Mouse (Mus musculus) liver, embryonic 14.5 days (tissue): ENCODE results near the gene Klhl9.

Experiments used
- CTCF ChIP-seq: IDR thresholded peaks from 2 replicates; pipeline ENCODE4 v1.5.1; 2016; ENCODE audit warnings: antibody characterized with exemption, low read depth, control low read depth
- EP300 ChIP-seq: IDR thresholded peaks from 2 replicates; pipeline ENCODE4 v1.6.1; 2016; ENCODE audit warnings: antibody characterized with exemption, low read depth

DNA sequence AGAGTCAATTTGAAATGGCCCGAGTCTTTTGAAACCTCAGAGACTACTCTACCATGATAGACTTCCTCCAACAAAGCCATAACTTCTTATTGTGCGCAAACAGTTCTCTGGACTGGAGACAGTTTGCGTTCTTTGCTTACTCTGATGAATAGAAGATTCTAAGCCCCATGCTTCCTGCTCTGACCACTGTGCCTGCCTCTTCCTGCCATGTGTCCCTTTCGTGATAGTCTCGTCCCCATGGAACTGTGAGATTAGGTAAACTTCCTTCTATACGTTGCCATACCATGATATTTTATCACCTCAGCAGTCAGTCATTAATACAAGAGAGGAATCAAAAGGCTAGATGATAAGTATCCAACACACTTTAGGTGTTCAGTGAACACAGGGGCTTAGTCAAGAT lies 4.5 kb upstream of the Klhl9 start:
- TF ChIP-seq EP300 = no peak
- no peak for TF ChIP-seq CTCF
